Mouse (Mus musculus) T-helper 2 cell (primary cell): ENCODE results near the gene Kif18a.

Experiments
- in situ Hi-C: fragments of 300-600 bp; cut with MboI, MseI; formaldehyde crosslinking; loops from one replicate; pipeline ENCODE4 v1.15.1; 2025; ENCODE audit warnings: high pct_unique_total_duplicates

Gene Kif18a

GRCm38 (mm10) chr2:109280600-109281340 is at the start of gene Kif18a, which contains the start of gene Mettl15:
TSS of gene Kif18a (plus strand) at chr2:109280738.
TSS of gene Mettl15 (minus strand) at chr2:109280748.
- in situ Hi-C loops = loop anchor here (25.0 kb wide), 1 partner anchor 607 kb away; the partner anchor contains the start of gene Lin7c

- in situ Hi-C loops = no loop called here
Measured at GRCm38 (mm10) chr2:109233876-109234275, 46.7 kb upstream of the Kif18a start.

GRCm38 (mm10) chr2:109235741-109236140 is 44.8 kb upstream of the Kif18a start:
- in situ Hi-C loops = no loop called here

- in situ Hi-C loops = no loop called here
Measured at GRCm38 (mm10) chr2:109241947-109242346, 38.6 kb upstream of the Kif18a start.

- in situ Hi-C loops = no loop called here
Measured at GRCm38 (mm10) chr2:109262779-109263178, 17.8 kb upstream of the Kif18a start.

- in situ Hi-C loops = no loop called here
Measured at GRCm38 (mm10) chr2:109273098-109273497, 7.4 kb upstream of the Kif18a start.

- in situ Hi-C loops = loop anchor here (25.0 kb wide), 1 partner anchor 610 kb away; the partner anchor contains the start of gene Lin7c
Measured at GRCm38 (mm10) chr2:109277593-109277992, 2.9 kb upstream of the Kif18a start.

- in situ Hi-C loops = loop anchor here (25.0 kb wide), 1 partner anchor 609 kb away; the partner anchor contains the start of gene Lin7c
Measured at GRCm38 (mm10) chr2:109278036-109278435, 2.5 kb upstream of the Kif18a start.

- in situ Hi-C loops = loop anchor here (25.0 kb wide), 1 partner anchor 607 kb away; the partner anchor contains the start of gene Lin7c
Measured at GRCm38 (mm10) chr2:109280272-109280599, 302 bp upstream of the Kif18a start.

- in situ Hi-C loops = loop anchor here (25.0 kb wide), 1 partner anchor 606 kb away; the partner anchor contains the start of gene Lin7c
Measured at GRCm38 (mm10) chr2:109281341-109281690, 778 bp downstream of the Kif18a start.

- in situ Hi-C loops = loop anchor here (25.0 kb wide), 1 partner anchor 603 kb away; the partner anchor contains the start of gene Lin7c
Measured at GRCm38 (mm10) chr2:109284121-109284520, 3.6 kb downstream of the Kif18a start.

- in situ Hi-C loops = loop anchor here (25.0 kb wide), 1 partner anchor 598 kb away; the partner anchor contains the start of gene Lin7c
Measured at GRCm38 (mm10) chr2:109289327-109289726, 8.8 kb downstream of the Kif18a start.

- in situ Hi-C loops = loop anchor here (25.0 kb wide), 1 partner anchor 591 kb away; the partner anchor contains the start of gene Lin7c
Measured at GRCm38 (mm10) chr2:109296264-109296663, 15.7 kb downstream of the Kif18a start.

GRCm38 (mm10) chr2:109298160-109298559 is 17.6 kb downstream of the Kif18a start:
- in situ Hi-C loops = loop anchor here (25.0 kb wide), 1 partner anchor 589 kb away; the partner anchor contains the start of gene Lin7c

GRCm38 (mm10) chr2:109302234-109302633 is 21.7 kb downstream of the Kif18a start:
- in situ Hi-C loops = no loop called here

- in situ Hi-C loops = no loop called here
Measured at GRCm38 (mm10) chr2:109303638-109304037, 23.1 kb downstream of the Kif18a start.

- in situ Hi-C loops = no loop called here
Measured at GRCm38 (mm10) chr2:109311369-109311768, 30.8 kb downstream of the Kif18a start.

- in situ Hi-C loops = no loop called here
Measured at GRCm38 (mm10) chr2:109331807-109332206, 51.3 kb downstream of the Kif18a start.

GRCm38 (mm10) chr2:109334237-109334636 is 53.7 kb downstream of the Kif18a start:
- in situ Hi-C loops = no loop called here

GRCm38 (mm10) chr2:109335765-109336164 is 55.2 kb downstream of the Kif18a start:
- in situ Hi-C loops = no loop called here

GRCm38 (mm10) chr2:109345386-109345785 is 64.8 kb downstream of the Kif18a start:
- in situ Hi-C loops = no loop called here

GRCm38 (mm10) chr2:109348742-109349141 is 68.2 kb downstream of the Kif18a start:
- in situ Hi-C loops = no loop called here
